Mouse (Mus musculus): Measurements from ENCODE around the gene Pcbd2. TPM values are rescaled to one million over a fixed set of nuclear protein-coding genes. Genes with fewer than 3 reads are reported as not detected.

The Pcbd2 gene
- polyA plus RNA-seq, 1 experiment from 2014 or later: 34.8 TPM

DNA sequence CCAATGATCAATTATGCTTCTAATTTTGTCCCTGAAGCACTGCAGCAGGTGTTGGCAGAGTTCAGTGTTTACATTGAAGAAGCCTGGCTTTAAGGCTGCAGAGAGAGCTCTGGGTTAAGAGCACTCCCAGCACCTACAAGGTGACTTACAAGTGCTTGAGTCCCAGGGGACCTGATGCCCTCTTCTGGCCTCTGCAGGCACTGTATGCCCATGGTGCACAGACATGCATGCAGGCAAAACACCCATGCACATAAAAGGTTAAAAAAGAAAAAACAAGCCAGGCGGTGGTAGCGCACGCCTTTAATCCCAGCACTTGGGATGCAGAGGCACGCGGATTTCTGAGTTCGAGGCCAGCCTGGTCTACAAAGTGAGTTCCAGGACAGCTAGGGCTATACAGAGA is 30.5 kb downstream of the Pcbd2 start:
- no peaks in the 10 kb centered on the region for H3K36me3 ChIP-seq
- H3K4me3 ChIP-seq: no peak overlapping the region
- H3K9me3 ChIP-seq (replicated peaks): no peaks in the 10 kb centered on the region
- H3K27me3 ChIP-seq (ENCODE audit: low read depth, poor library complexity, severe bottlenecking): no peaks in the 10 kb centered on the region
- peaks cover 25% of the 10 kb centered on the region for H3K4me1 ChIP-seq
- no peak overlapping the region for H3K27ac ChIP-seq (replicated peaks)
- WGBS: 86% methylated on average over 6 of the region's 6 CpGs
- no peak for DNase-seq (ENCODE audit: low spot score)

DNA sequence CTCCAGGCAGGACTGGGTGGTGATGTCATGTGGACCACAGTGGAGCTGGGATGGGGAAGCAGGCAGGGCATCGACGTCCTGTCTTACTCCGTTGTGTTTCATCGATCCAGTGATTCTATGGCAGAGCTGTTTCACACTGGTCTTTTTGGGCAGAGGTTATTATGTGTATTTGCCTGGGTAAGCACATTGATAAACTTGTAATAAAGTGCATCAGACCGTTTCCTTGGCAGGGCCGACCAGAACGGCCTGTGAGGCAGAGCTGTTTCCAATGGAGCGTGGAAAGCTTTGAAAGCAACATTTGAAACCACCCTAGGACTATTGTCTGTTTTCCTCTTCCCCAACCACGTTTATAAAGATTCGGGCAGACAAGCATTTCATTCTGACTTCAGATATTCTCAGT is 33.4 kb downstream of the Pcbd2 start:
- no peaks in the 10 kb centered on the region for H3K27me3 ChIP-seq (ENCODE audit: low read depth, poor library complexity, severe bottlenecking)
- WGBS: 59% methylated on average over 10 of the region's 10 CpGs
- H3K4me3 ChIP-seq: no peak overlapping the region
- no peak overlapping the region for H3K27ac ChIP-seq (replicated peaks)
- no peak for DNase-seq (ENCODE audit: low spot score)
- H3K36me3 ChIP-seq: no peaks in the 10 kb centered on the region
- no peaks in the 10 kb centered on the region for H3K9me3 ChIP-seq (replicated peaks)
- peaks cover 22% of the 10 kb centered on the region for H3K4me1 ChIP-seq

DNA sequence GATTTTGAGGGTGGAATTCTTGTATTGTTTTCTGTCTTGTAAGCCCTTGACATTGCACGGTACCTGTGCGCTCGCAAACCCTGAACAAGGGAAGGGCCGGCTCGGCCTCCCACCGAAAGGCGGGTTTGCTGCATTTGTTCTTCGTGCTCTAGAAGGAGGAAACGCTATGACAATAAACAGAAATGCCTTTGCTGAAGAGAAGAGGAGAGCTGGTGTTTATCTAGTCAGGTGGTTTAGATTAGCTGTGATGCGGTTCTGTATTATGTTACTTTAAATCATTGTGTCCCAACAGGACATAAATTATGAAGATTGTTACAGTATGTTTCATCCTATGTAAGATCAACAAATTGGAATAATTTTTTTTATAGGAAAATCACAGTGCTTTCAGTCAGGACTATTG is 34.3 kb downstream of the Pcbd2 start:
- WGBS: 77% methylated on average over 10 of the region's 10 CpGs
- Histone ChIP-seq H3K27ac (replicated peaks) (no peak overlapping the region), H3K36me3 (no peaks in the 10 kb centered on the region), H3K4me1 (peaks cover 19% of the 10 kb centered on the region), H3K9me3 (replicated peaks) (no peaks in the 10 kb centered on the region), H3K27me3 (ENCODE audit: low read depth, poor library complexity, severe bottlenecking) (no peaks in the 10 kb centered on the region), H3K4me3 (no peak overlapping the region)
- no peak for DNase-seq (ENCODE audit: low spot score)

DNA sequence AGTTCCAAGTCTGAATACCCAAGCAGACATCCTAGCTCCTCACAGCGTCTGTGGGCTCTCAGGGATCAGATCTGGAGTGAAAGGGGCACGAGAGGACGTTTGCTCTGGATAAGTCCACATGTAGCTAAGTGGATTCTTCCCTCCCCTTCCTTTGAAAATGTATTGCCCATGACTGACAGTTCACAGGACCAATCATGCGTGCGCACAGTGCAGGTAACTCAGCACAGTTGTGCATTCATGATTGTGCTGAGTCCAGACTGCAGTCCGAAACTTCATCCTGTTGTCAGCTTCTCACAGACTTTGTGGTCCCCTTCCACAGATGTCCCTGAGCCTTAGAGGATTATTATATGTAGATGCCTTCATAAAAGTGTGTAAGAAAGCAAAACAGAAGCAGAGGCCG is 47.2 kb downstream of the Pcbd2 start:
- H3K36me3 ChIP-seq: no peaks in the 10 kb centered on the region
- no peaks in the 10 kb centered on the region for H3K27me3 ChIP-seq (ENCODE audit: low read depth, poor library complexity, severe bottlenecking)
- H3K9me3 ChIP-seq (replicated peaks): no peaks in the 10 kb centered on the region
- WGBS: 85% methylated on average over 7 of the region's 7 CpGs
- DNase-seq (ENCODE audit: low spot score): no peak
- H3K4me3 ChIP-seq: no peak overlapping the region
- no peaks in the 10 kb centered on the region for H3K4me1 ChIP-seq
- H3K27ac ChIP-seq (replicated peaks): no peak overlapping the region

DNA sequence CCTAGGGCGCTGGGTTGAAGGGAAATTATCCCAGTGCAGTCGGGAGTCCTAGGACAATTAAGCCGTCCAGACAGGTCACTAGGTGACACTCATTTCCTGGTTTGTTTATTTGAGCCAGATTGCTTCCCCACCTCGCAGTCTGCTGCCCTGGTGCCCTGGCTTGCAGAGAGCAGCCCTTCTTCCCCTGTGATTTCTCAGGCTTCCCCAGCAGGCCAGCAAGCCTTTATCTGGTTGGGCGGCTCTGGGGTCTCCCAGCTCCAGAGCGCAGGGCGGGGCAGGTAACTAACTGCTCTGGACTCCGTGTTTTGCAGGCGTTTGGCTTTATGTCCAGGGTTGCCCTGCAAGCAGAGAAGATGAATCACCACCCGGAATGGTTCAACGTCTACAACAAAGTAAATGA is 47.9 kb downstream of the Pcbd2 start:
- 65% methylated on average over 11 of the region's 11 CpGs for WGBS
- Histone ChIP-seq H3K36me3 (no peaks in the 10 kb centered on the region), H3K4me3 (no peak overlapping the region), H3K27ac (replicated peaks) (no peak overlapping the region), H3K4me1 (no peaks in the 10 kb centered on the region), H3K9me3 (replicated peaks) (no peaks in the 10 kb centered on the region), H3K27me3 (ENCODE audit: low read depth, poor library complexity, severe bottlenecking) (no peaks in the 10 kb centered on the region)
- no peak for DNase-seq (ENCODE audit: low spot score)

DNA sequence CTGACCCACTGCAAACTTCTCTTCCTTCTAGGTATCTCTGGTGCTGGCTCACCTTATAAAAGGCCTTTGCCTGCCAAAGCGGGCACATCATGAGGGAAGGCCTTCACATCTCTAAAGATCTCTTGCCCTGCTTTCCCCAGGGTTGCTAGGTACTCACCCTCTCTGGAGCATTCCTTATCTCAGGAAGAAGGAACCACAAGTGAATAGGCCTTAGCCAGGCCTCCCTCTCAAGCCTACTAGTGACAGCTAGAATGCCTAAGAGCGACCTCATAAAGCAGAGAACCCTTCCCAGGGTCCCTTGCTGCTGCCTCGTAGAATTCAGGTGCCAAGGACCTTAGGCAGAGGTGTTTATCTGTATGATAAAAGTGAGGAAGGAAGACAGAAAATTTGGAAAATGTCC is 57.1 kb downstream of the Pcbd2 start, which contains the start of gene Catsper3:
Catsper3 (plus strand) TSS at position 301 of the 400 bp plus-strand sequence.
- WGBS: 89% methylated on average over 3 of the region's 3 CpGs
- 0 out of 2 replicates have a peak, but pooled peaks cover 3% of the 10 kb centered on the region for H3K9me3 ChIP-seq (replicated peaks)

DNA sequence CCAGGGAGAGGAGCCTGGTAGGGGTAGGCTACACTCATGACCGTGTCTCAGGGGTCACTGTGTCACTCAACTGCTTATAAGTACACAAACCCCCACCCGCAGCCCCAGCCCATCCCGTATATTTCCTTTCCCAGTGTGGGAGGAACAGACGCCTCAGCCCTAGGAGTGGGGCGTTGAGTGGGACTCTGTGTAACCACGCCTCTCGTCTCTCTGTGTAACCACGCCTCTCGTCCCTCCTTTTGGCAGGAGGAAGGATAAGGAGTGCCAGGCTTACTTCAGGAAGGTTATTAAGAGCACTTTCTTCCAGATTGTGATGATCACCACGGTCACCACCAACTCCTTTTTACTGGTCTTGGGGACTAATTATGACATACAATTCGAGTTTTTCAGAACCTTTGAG is 59.0 kb downstream of the Pcbd2 start:
- H3K36me3 ChIP-seq: no peaks in the 10 kb centered on the region

More for the DNA sequence above, 57.1 kb downstream of the Pcbd2 start, which contains the start of gene Catsper3:
- H3K4me3 ChIP-seq: no peak within 1 kb of the TSS
- H3K36me3 ChIP-seq: no peaks in the 10 kb centered on the region
- no peaks in the 10 kb centered on the region for H3K27me3 ChIP-seq (ENCODE audit: low read depth, poor library complexity, severe bottlenecking)
- H3K4me1 ChIP-seq: no peaks in the 10 kb centered on the region
- DNase-seq (ENCODE audit: low spot score): no peak
- no peak within 1 kb of the TSS for H3K27ac ChIP-seq (replicated peaks)

DNA sequence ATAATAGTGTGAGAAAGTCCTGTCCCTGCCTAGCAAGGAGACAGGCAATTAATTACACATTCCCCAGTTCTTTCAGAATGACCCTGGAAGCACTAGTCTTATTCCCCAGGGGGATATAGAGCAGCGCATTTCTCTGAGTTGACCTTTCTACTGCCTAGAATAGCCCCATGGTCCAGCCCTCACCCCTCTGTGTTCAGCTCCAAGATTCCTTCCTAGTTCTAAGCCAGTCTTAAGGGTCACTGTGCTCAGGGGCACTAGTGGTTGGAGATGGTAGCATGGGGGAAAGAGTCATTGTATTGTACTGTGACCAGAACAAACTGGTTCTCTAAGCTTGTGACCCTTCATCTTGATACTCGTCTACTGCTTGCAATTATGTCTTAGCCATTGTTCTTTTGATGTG is 74.1 kb downstream of the Pcbd2 start:
- Histone ChIP-seq H3K36me3 (no peaks in the 10 kb centered on the region), H3K27ac (replicated peaks) (no peak overlapping the region), H3K4me1 (no peaks in the 10 kb centered on the region), H3K9me3 (replicated peaks) (peaks cover 10% of the 10 kb centered on the region; the same call in 1 of the 2 replicates), H3K4me3 (no peak overlapping the region), H3K27me3 (ENCODE audit: low read depth, poor library complexity, severe bottlenecking) (no peaks in the 10 kb centered on the region)
- WGBS: 77% methylated on average over 2 of the region's 2 CpGs
- DNase-seq (ENCODE audit: low spot score): no peak

More for the DNA sequence above, 59.0 kb downstream of the Pcbd2 start:
- Histone ChIP-seq H3K9me3 (replicated peaks) (0 out of 2 replicates have a peak, but pooled peaks cover 3% of the 10 kb centered on the region), H3K4me1 (no peaks in the 10 kb centered on the region), H3K27me3 (ENCODE audit: low read depth, poor library complexity, severe bottlenecking) (no peaks in the 10 kb centered on the region), H3K27ac (replicated peaks) (no peak overlapping the region), H3K4me3 (no peak overlapping the region)
- DNase-seq (ENCODE audit: low spot score): no peak
- 88% methylated on average over 11 of the region's 11 CpGs for WGBS

DNA sequence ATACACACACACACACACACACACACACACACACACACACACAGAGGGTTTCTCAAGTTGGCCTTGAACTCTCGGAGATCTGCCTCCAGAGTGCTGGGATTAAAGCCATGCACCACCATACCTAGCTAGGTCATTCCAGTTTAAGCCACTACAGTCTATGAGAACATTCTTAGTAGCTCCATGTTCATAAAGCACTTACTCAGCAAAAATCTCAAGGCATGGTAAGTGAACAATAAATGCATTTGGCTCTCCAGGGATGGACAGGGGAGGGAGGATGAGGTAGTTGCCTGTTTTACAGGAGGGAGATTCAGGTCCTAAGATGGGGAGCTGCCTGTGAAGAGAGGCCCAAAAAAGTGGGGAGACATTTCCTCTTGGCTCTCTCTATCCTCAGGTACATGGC is 76.8 kb downstream of the Pcbd2 start:
- no peak for DNase-seq (ENCODE audit: low spot score)
- Histone ChIP-seq H3K36me3 (no peaks in the 10 kb centered on the region), H3K4me1 (no peaks in the 10 kb centered on the region), H3K4me3 (no peak overlapping the region), H3K27me3 (ENCODE audit: low read depth, poor library complexity, severe bottlenecking) (no peaks in the 10 kb centered on the region), H3K9me3 (replicated peaks) (peaks cover 10% of the 10 kb centered on the region; the same call in 1 of the 2 replicates), H3K27ac (replicated peaks) (no peak overlapping the region)
- 96% methylated on average over 1 of the region's 1 CpGs for WGBS

DNA sequence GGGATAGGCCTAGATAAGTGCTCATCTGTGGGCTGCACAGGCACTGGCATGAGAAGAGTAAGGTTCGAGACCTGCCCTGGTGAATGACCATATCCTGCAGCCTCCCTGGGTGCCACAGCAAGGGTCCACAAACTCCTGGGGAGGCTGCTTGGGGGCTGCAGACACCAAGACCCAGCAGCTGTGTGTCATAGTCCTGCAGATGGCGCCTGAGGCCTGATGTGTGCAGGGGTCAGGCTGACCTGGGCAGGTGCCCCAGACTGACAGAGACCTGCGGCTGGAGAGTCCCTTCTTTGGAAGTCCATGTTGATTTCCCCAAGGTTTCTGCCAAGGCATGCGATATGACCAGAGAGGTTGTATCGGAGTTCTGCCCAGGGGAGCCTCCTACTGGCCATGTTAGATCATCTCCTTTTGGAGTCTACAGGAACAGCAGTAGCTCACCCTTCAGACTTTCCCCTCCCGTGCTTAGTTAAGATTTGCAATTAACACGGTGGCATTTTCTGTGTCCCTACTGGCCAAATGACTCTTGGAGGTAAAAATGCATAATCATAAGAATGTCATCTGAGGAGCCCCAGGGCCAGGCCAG is 82.0 kb downstream of the Pcbd2 start:
- H3K4me1 ChIP-seq: no peaks in the 10 kb centered on the region
- 70% methylated on average over 7 of the region's 7 CpGs for WGBS
- no peak for DNase-seq (ENCODE audit: low spot score)

DNA sequence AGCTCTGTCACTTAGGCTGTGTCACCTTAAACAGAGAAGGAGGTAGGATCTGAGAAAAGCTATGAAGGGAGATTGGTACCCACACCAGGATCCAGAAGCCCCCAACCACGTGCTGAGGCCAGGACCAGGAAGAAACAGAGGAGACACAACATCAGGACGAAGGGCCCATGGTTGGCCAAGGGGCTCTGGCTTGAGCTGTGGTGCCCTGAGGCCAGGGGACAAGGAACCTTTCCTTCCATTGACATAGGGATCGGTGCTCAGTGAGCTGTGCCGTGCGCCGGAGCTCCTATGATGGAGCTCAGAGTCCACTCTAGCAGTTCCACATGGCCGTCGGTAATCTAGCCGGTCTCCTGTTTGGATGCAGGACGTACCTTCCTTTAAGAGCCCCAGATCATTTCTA is 82.5 kb downstream of the Pcbd2 start:
- DNase-seq (ENCODE audit: low spot score): no peak
- no peaks in the 10 kb centered on the region for H3K9me3 ChIP-seq (replicated peaks)
- no peaks in the 10 kb centered on the region for H3K36me3 ChIP-seq
- 95% methylated on average over 10 of the region's 10 CpGs for WGBS
- H3K27ac ChIP-seq (replicated peaks): no peak overlapping the region
- H3K4me1 ChIP-seq: no peaks in the 10 kb centered on the region
- no peaks in the 10 kb centered on the region for H3K27me3 ChIP-seq (ENCODE audit: low read depth, poor library complexity, severe bottlenecking)
- H3K4me3 ChIP-seq: no peak overlapping the region

More for the DNA sequence above, 82.0 kb downstream of the Pcbd2 start:
- Histone ChIP-seq H3K27ac (replicated peaks) (no peak overlapping the region), H3K36me3 (no peaks in the 10 kb centered on the region), H3K9me3 (replicated peaks) (no peaks in the 10 kb centered on the region; the same call in 1 of the 2 replicates), H3K4me3 (no peak overlapping the region), H3K27me3 (ENCODE audit: low read depth, poor library complexity, severe bottlenecking) (no peaks in the 10 kb centered on the region)

DNA sequence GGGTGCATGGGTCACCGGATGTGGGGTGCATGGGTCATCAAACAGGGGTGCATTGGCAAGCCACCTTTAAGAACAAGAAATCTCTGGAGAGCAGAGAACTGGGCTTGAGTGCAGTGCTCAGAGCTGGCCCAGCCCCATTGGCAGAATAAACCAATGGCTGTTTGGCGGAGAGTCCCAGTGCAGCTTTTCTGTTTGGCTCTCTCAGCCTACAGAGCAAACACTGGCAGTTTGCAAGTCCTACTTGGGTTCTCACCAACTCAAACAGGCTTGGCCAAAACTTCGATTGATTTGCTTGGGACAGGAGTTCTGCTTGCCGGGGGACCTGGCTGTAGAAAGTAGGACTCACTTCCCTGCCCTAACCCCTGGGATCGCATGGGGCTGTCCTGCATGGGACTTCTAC is 83.8 kb downstream of the Pcbd2 start:
- Histone ChIP-seq H3K27ac (replicated peaks) (no peak overlapping the region), H3K4me3 (no peak overlapping the region), H3K9me3 (replicated peaks) (no peaks in the 10 kb centered on the region), H3K27me3 (ENCODE audit: low read depth, poor library complexity, severe bottlenecking) (no peaks in the 10 kb centered on the region), H3K4me1 (no peaks in the 10 kb centered on the region), H3K36me3 (no peaks in the 10 kb centered on the region)
- no peak for DNase-seq (ENCODE audit: low spot score)
- WGBS: 75% methylated on average over 5 of the region's 5 CpGs

DNA sequence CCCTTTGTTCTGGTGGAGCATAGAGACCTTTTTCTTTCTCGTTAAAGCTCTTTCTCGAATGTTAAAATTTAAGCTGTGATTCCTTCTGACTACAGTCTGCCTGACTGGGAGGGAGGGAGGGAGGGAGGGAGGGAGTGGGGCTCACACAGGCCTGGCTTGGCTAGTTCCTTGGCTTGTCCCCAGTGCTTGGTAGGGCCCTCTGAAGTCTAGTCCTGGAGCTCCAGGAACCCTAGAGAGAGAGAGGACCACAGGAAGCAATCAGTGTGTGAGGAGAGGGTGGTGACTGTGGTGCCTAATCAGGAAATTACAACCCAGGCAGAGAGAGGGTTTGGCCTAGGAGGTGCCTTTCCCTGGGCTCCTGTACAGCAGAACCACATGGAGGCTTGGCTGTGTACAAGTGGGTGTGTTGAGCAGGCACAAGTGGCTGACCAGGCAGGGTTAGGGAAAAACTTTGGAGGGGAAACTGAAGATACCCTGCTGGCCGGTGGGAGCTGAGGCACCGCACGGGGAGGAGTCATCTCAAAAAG is 86.4 kb downstream of the Pcbd2 start:
- WGBS: 60% methylated on average over 5 of the region's 5 CpGs
- no peak overlapping the region for H3K4me3 ChIP-seq
- H3K9me3 ChIP-seq (replicated peaks): no peaks in the 10 kb centered on the region
- peaks cover 23% of the 10 kb centered on the region for H3K27me3 ChIP-seq (ENCODE audit: low read depth, poor library complexity, severe bottlenecking)
- H3K27ac ChIP-seq (replicated peaks): no peak overlapping the region
- DNase-seq (ENCODE audit: low spot score): no peak
- H3K4me1 ChIP-seq: no peaks in the 10 kb centered on the region
- H3K36me3 ChIP-seq: no peaks in the 10 kb centered on the region
